Comparison of ENCODE assay signal across 10 mouse cellular contexts in the genomic region with DNA sequence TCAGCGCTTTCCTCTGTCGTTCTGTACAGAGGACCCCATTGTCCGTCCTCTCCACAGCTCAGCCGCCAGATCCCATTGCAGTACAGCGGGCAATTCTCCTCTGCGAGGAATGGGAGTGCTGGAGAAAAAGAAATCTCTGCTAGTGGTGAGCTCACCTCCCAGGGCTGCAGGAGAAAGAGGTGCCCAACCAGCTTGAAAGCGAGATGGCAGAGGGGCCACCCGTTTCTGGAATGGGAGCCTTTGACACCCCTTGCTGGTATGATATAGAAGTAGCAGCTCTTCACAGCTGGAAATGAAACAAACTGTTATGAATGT.
A peak's percentile ranks its signal among the peaks of the same experiment; 100 is the strongest.
DNase-seq lines count a peak whose midpoint lies in the region; ATAC-seq lines count a peak whose summit lies in the region.
"Had no signal": no experiment of that assay in that cellular context is flagged by ENCODE, and none has a peak within 500 bp of the region (broad histone marks: within the 10 kb centered on the region; RNA-seq: fewer than 3 reads in every experiment).

No protein-coding gene starts in this region.

- DNase-seq in kidney, postnatal 36 days: no peak
- peak; percentile 24 for DNase-seq in embryo, embryonic 10.5 days (ENCODE audit: low spot score)
- no peak for DNase-seq in testis, postnatal 14 days (ENCODE audit: low spot score)
- no peak for DNase-seq in cerebellum, postnatal 36 days
- DNase-seq: adrenal gland, postnatal 36 days; gastrocnemius, postnatal 36 days had no signal

- 48% methylated on average over 8 of the region's 8 CpGs for WGBS in kidney, embryonic 16.5 days
- WGBS in heart, embryonic 14.5 days: 28% methylated on average over 8 of the region's 8 CpGs
- 42% methylated on average over 8 of the region's 8 CpGs for WGBS in midbrain, embryonic 15.5 days

- no peak overlapping the region for H3K4me3 ChIP-seq in kidney, embryonic 16.5 days (ENCODE audit: low read length)
- H3K4me3 ChIP-seq in heart, embryonic 14.5 days (ENCODE audit: control insufficient read depth in 1 of 2, insufficient read depth in 1 of 2, low read depth in 1 of 2, low read length in 2 of 2): no peak overlapping the region
- no peak overlapping the region for H3K4me3 ChIP-seq in midbrain, embryonic 15.5 days

- H3K27ac ChIP-seq in kidney, embryonic 16.5 days (ENCODE audit: low read length): peak overlapping the region; percentile 67
- H3K27ac ChIP-seq in heart, embryonic 14.5 days (replicated peaks in 1 of 2; ENCODE audit: control insufficient read depth in 1 of 2, insufficient read depth in 1 of 2, low read depth in 2 of 2, low read length in 2 of 2): peak overlapping the region; percentile 69 to 81
- 0 out of 2 replicates have a peak overlapping the region, but pooled peaks have one; percentile 10 for H3K27ac ChIP-seq in midbrain, embryonic 15.5 days

- ATAC-seq in kidney, embryonic 16.5 days (ENCODE audit: low FRiP score, low TSS enrichment): peak; percentile 39; the same call in 1 of the 2 replicates
- ATAC-seq in heart, embryonic 14.5 days (ENCODE audit: insufficient number of reproducible peaks, insufficient read depth, low FRiP score, low read depth): no peak
- peak; percentile 57; the same call in 1 of the 2 replicates for ATAC-seq in midbrain, embryonic 15.5 days (replicated peaks)
- ATAC-seq in activated CD4-positive, CD25-positive, alpha-beta regulatory T cell, adult 4 months: no peak

- peaks cover 21% of the 10 kb centered on the region for H3K4me1 ChIP-seq in kidney, embryonic 16.5 days (ENCODE audit: insufficient read depth, low read length)
- peaks cover 5 to 10% of the 10 kb centered on the region in 2 experiments for H3K4me1 ChIP-seq in heart, embryonic 14.5 days (ENCODE audit: control insufficient read depth in 2 of 2, insufficient read depth in 2 of 2, low read length in 2 of 2)
- H3K4me1 ChIP-seq in midbrain, embryonic 15.5 days: peaks cover 10% of the 10 kb centered on the region; the same call in 1 of the 2 replicates

- no peaks in the 10 kb centered on the region for H3K36me3 ChIP-seq in kidney, embryonic 16.5 days (ENCODE audit: insufficient read depth, low read length)
- H3K36me3 ChIP-seq in heart, embryonic 14.5 days (ENCODE audit: control insufficient read depth, insufficient read depth, low read length): no peaks in the 10 kb centered on the region
- no peaks in the 10 kb centered on the region for H3K36me3 ChIP-seq in midbrain, embryonic 15.5 days (replicated peaks)

- no peaks in the 10 kb centered on the region for H3K27me3 ChIP-seq in kidney, embryonic 16.5 days (ENCODE audit: insufficient read depth, low read length)
- no peaks in the 10 kb centered on the region for H3K27me3 ChIP-seq in heart, embryonic 14.5 days (ENCODE audit: control insufficient read depth, insufficient read depth, low read length)
- no peaks in the 10 kb centered on the region for H3K27me3 ChIP-seq in midbrain, embryonic 15.5 days (replicated peaks)

- H3K4me2 ChIP-seq in kidney, embryonic 16.5 days (replicated peaks; ENCODE audit: low read depth, low read length): no peak overlapping the region
- peak overlapping the region; percentile 36 for H3K4me2 ChIP-seq in heart, embryonic 14.5 days (ENCODE audit: low read length)
- no peak overlapping the region for H3K4me2 ChIP-seq in midbrain, embryonic 15.5 days

- no peak overlapping the region for H3K9ac ChIP-seq in kidney, embryonic 16.5 days (replicated peaks; ENCODE audit: low read length)
- peak overlapping the region; percentile 6; the same call in 1 of the 2 replicates for H3K9ac ChIP-seq in heart, embryonic 14.5 days (ENCODE audit: low read length)
- H3K9ac ChIP-seq in midbrain, embryonic 15.5 days: no peak overlapping the region

- no peaks in the 10 kb centered on the region for H3K9me3 ChIP-seq in kidney, embryonic 16.5 days (ENCODE audit: low read length)
- no peaks in the 10 kb centered on the region for H3K9me3 ChIP-seq in heart, embryonic 14.5 days (ENCODE audit: control insufficient read depth, low read length)
- H3K9me3 ChIP-seq in midbrain, embryonic 15.5 days: no peaks in the 10 kb centered on the region

Comparison
In these comparisons a context has a peak if more than half of its experiments do, and no peak if none do; other contexts are left out.
1. ATAC-seq: peak in kidney, embryonic 16.5 days (single experiment) and midbrain, embryonic 15.5 days (single experiment); none in heart, embryonic 14.5 days (single experiment) and activated CD4-positive, CD25-positive, alpha-beta regulatory T cell, adult 4 months (single experiment).
2. H3K27ac ChIP-seq: peak in every context shown above with its lines; median percentile 75 in heart, embryonic 14.5 days; 67 in kidney, embryonic 16.5 days; 10 in midbrain, embryonic 15.5 days.